Mouse (Mus musculus): ENCODE measurements around the gene Ttc21a. TPM values are rescaled to one million over a fixed set of nuclear protein-coding genes. Genes with fewer than 3 reads are reported as not detected.

The Ttc21a gene
- total RNA-seq (2012; rRNA removed) (not detected in 2 replicates), polyA plus RNA-seq (2012; ENCODE audit: insufficient read depth in 1 of 2, insufficient read length in 2 of 2, low read depth in 1 of 2, low replicate concordance in 2 of 2, missing spikeins in 1 of 2) (under 1 TPM in 1 of 2 experiments, not detected in 1; 0.01 TPM)

- Histone ChIP-seq H3K36me3 (ENCODE audit: control insufficient read depth in 1 of 2, insufficient read depth in 2 of 2, low read length in 2 of 2) (peaks cover 0 to 3% of the 10 kb centered on the region in 2 experiments; a peak in 3 of 4 replicates), H3K79me2 (ENCODE audit: control insufficient read depth, insufficient read depth, low read length, poor library complexity) (peaks cover 12% of the 10 kb centered on the region), H3K27ac (ENCODE audit: control insufficient read depth, low read depth, low read length) (peak within 1 kb of the TSS; percentile 13), H3K4me1 (ENCODE audit: control insufficient read depth in 1 of 2, insufficient read depth in 2 of 2, low read length in 2 of 2) (peaks cover 0 to 10% of the 10 kb centered on the region in 2 experiments; a peak in 2 of 4 replicates), H3K27me3 (ENCODE audit: control insufficient read depth in 1 of 2, insufficient read depth in 2 of 2, low read length in 2 of 2) (no peaks in the 10 kb centered on the region), H3K4me3 (ENCODE audit: control insufficient read depth in 1 of 2, insufficient read depth in 1 of 2, low read depth in 2 of 2, low read length in 2 of 2) (peak within 1 kb of the TSS; percentile 77 to 84), H3K9ac (ENCODE audit: control insufficient read depth, low read depth, low read length, poor library complexity, severe bottlenecking) (peak within 1 kb of the TSS; percentile 75), H3K9me3 (replicated peaks; ENCODE audit: insufficient read depth, low read length) (no peaks in the 10 kb centered on the region)
- TF ChIP-seq ETS1 (IDR thresholded peaks at IDR 0.05; ENCODE audit: low read depth, low read length) (no peak), TAL1 (IDR thresholded peaks at IDR 0.05; ENCODE audit: low read length) (no peak), BHLHE40 (IDR thresholded peaks at IDR 0.05; ENCODE audit: borderline replicate concordance, low read depth, low read length) (peak; percentile 57; the same call in 1 of the 2 replicates), UBTF (IDR thresholded peaks at IDR 0.05; ENCODE audit: borderline replicate concordance, insufficient read depth, low read depth, low read length) (no peak), TCF12 (IDR thresholded peaks at IDR 0.05; ENCODE audit: low read depth, low read length) (peak; percentile 43; the same call in 1 of the 2 replicates), MXI1 (IDR thresholded peaks at IDR 0.05; ENCODE audit: low read depth, low read length) (peak; percentile 96), MYB (IDR thresholded peaks at IDR 0.05; ENCODE audit: low read depth, low read length) (no peak), USF2 (IDR thresholded peaks at IDR 0.05; ENCODE audit: borderline replicate concordance in 1 of 2, insufficient read depth in 1 of 2, low read depth in 1 of 2, low read length in 2 of 2) (peak; percentile 67 to 85; a peak in 3 of 4 replicates), CTCF (IDR thresholded peaks at IDR 0.05 in 2 of 3, conservative IDR thresholded peaks at IDR 0.05 in 1 of 3; ENCODE audit: control insufficient read depth in 1 of 3, insufficient read depth in 1 of 3, low read depth in 2 of 3, low read length in 3 of 3, poor library complexity in 1 of 3, severe bottlenecking in 1 of 3) (no peak), RCOR1 (IDR thresholded peaks at IDR 0.05; ENCODE audit: low read depth, low read length) (no peak), USF1 (IDR thresholded peaks at IDR 0.05; ENCODE audit: low read depth, low read length) (peak; percentile 98), EP300 (IDR thresholded peaks at IDR 0.05; ENCODE audit: low read depth in 1 of 2, low read length in 2 of 2) (no peak), CHD2 (IDR thresholded peaks at IDR 0.05; ENCODE audit: low read length) (no peak), HCFC1 (IDR thresholded peaks at IDR 0.05; ENCODE audit: low read depth, low read length) (peak; percentile 74), ZC3H11A (IDR thresholded peaks at IDR 0.05; ENCODE audit: low read depth, low read length) (no peak), MYC (IDR thresholded peaks at IDR 0.05; ENCODE audit: low read depth, low read length) (peak; percentile 53; the same call in 1 of the 2 replicates), ZMIZ1 (IDR thresholded peaks at IDR 0.05; ENCODE audit: low read depth, low read length) (peak; percentile 77; the same call in 1 of the 2 replicates), ELF1 (IDR thresholded peaks at IDR 0.05; ENCODE audit: low read depth, low read length) (peak; percentile 65; the same call in 1 of the 2 replicates), E2F4 (IDR thresholded peaks at IDR 0.05; ENCODE audit: borderline replicate concordance, low read depth, low read length) (no peak), MAFK (IDR thresholded peaks at IDR 0.05; ENCODE audit: borderline replicate concordance, low read depth, low read length) (no peak), NELFE (IDR thresholded peaks at IDR 0.05; ENCODE audit: low read depth, low read length) (peak; percentile 83), RAD21 (IDR thresholded peaks at IDR 0.05; ENCODE audit: low read depth, low read length) (no peak), SIN3A (IDR thresholded peaks at IDR 0.05; ENCODE audit: low read length) (peak; percentile 99), MAX (IDR thresholded peaks at IDR 0.05; ENCODE audit: low read length) (peak; percentile 97), TBP (IDR thresholded peaks at IDR 0.05; ENCODE audit: low read depth, low read length) (no peak), POLR2A (IDR thresholded peaks at IDR 0.05; ENCODE audit: control insufficient read depth in 1 of 2, insufficient read depth in 1 of 2, low read depth in 1 of 2, low read length in 2 of 2, poor library complexity in 1 of 2) (peak; percentile 70 to 86), GATA1 (IDR thresholded peaks at IDR 0.05; ENCODE audit: low read depth, low read length) (no peak), POLR2AphosphoS2 (IDR thresholded peaks at IDR 0.05; ENCODE audit: low read length) (peak; percentile 77), JUND (IDR thresholded peaks at IDR 0.05; ENCODE audit: low read depth, low read length) (no peak), POLR2AphosphoS5 (IDR thresholded peaks at IDR 0.05; ENCODE audit: borderline replicate concordance, low read depth, low read length) (no peak)
- peak; percentile 92 for DNase-seq (ENCODE audit: low read depth, low spot score)
These were observed at the start of gene Ttc21a, which contains the start of gene Gorasp1 for GRCm38 (mm10) chr9:119937005-119937773. Ttc21a (plus strand) TSS chr9:119937606. Gorasp1 (minus strand) TSS chr9:119937565.
